Mouse (Mus musculus): ENCODE results near the gene Frem3. TPM values are rescaled to one million over a fixed set of nuclear protein-coding genes. Genes with fewer than 3 reads are reported as not detected.
A peak's percentile ranks its signal among the peaks of the same experiment; 100 is the strongest.

The Frem3 gene
- total and polyA plus RNA-seq, 2 experiments from 2014 or later: 0.14 to 0.23 TPM

DNA sequence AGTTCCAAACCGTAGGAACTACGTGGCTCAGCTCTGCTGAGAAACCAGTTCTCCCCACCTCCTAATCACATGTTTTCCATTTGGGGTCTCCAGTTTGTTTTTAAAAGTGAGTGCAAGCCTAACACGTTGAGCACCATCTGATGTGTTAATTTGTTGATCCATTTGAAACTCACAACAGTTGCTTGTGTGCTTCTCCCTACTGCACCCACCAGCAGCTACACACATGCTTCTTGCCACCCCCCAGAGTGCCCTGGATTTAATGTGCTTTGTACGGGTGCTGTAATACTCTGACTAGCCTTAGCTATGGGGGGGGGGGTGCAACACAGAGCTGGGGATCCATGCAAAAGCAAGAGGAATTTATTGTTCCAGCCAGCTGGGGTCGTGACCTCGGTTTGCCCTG is 36.5 kb downstream of the Frem3 start:
- Histone ChIP-seq H3K36me3 (ENCODE audit: insufficient read depth) (no peaks in the 10 kb centered on the region), H3K9ac (no peak overlapping the region), H3K4me3 (ENCODE audit: low read depth, low read length) (no peak overlapping the region), H3K4me2 (ENCODE audit: low read depth) (no peak overlapping the region), H3K27me3 (ENCODE audit: insufficient read depth, low read length) (no peaks in the 10 kb centered on the region), H3K27ac (ENCODE audit: low read depth, low read length) (no peak overlapping the region), H3K9me3 (ENCODE audit: low read length) (no peaks in the 10 kb centered on the region), H3K4me1 (ENCODE audit: insufficient read depth) (no peaks in the 10 kb centered on the region)
- ATAC-seq (peak; percentile 80), DNase-seq (peak; percentile 25)
- WGBS: 56% methylated on average over 6 of the region's 6 CpGs
- no peak for TF ChIP-seq CTCF (IDR thresholded peaks at IDR 0.05; ENCODE audit: low read depth)

DNA sequence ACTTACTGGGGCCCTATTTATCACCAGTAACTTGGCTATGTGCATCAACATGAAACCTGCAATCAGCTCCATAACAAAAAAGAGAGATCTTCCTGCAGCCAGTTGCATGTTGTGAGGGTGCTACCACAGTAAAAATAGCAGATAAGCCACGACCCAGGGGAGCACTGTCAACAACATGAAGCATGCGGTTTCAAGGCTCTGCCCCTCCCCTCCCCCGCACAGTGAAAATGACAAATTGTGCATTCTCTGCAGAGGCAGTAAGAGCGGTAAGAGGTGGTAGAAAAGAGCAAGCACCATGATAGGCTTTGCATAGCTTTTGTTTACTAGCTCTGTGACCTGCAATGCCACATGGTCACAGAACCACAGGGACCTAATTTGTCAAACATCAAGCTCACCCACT is 46.8 kb downstream of the Frem3 start:
- Histone ChIP-seq H3K27me3 (ENCODE audit: insufficient read depth, low read length) (no peaks in the 10 kb centered on the region), H3K36me3 (ENCODE audit: insufficient read depth) (no peaks in the 10 kb centered on the region), H3K9me3 (ENCODE audit: low read length) (no peaks in the 10 kb centered on the region), H3K27ac (ENCODE audit: low read depth, low read length) (no peak overlapping the region), H3K4me3 (ENCODE audit: low read depth, low read length) (no peak overlapping the region), H3K9ac (no peak overlapping the region), H3K4me2 (ENCODE audit: low read depth) (no peak overlapping the region), H3K4me1 (ENCODE audit: insufficient read depth) (no peaks in the 10 kb centered on the region)
- TF ChIP-seq CTCF (IDR thresholded peaks at IDR 0.05; ENCODE audit: low read depth): no peak
- ATAC-seq: no peak
- DNase-seq: no peak
- WGBS: 53% methylated on average over 4 of the region's 4 CpGs

DNA sequence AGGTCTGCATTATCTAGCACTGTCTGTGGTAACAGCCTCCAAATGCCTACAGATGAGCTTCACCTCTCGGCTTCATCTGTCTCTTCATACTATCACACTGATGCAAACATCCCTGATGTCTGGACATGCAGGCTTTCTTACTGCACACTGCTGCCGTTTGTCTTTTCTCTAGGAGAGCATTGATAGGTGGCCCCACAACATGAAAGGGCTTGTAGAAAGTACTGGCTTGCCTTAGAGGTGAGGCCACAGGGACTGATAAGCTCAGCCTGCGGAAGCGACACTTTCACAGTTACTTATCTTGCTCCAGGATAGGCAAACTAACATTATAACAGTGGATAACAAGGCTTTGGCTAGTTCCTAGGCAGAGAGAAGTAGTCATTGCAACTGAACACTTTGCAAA is 50.2 kb downstream of the Frem3 start:
- no peaks in the 10 kb centered on the region for H3K9me3 ChIP-seq (ENCODE audit: low read length)
- ATAC-seq (no peak), DNase-seq (no peak)
- no peak for TF ChIP-seq CTCF (IDR thresholded peaks at IDR 0.05; ENCODE audit: low read depth)
- no peak overlapping the region for H3K9ac ChIP-seq
- H3K27ac ChIP-seq (ENCODE audit: low read depth, low read length): no peak overlapping the region
- H3K4me1 ChIP-seq (ENCODE audit: insufficient read depth): no peaks in the 10 kb centered on the region
- H3K27me3 ChIP-seq (ENCODE audit: insufficient read depth, low read length): no peaks in the 10 kb centered on the region
- WGBS: 85% methylated on average over 4 of the region's 4 CpGs
- H3K4me2 ChIP-seq (ENCODE audit: low read depth): no peak overlapping the region
- no peak overlapping the region for H3K4me3 ChIP-seq (ENCODE audit: low read depth, low read length)
- H3K36me3 ChIP-seq (ENCODE audit: insufficient read depth): no peaks in the 10 kb centered on the region

DNA sequence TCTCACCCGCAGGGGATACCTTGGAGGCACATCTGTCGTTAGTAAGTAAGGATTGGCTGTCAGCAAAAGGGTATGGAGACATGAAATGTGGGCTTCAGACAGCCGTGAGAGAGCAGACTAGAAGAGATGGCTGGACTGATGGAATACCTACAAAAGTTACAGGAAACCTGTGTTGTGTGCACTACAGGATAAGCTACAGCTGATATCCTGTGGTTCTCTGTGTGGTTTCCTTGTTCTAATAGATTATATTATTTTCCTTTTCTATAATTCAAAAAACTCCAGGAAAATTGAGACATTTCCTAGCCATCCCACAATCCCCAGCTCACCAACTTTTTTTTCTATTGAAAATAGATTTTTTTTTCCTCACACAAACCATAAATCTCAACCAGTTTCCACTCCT is 52.6 kb downstream of the Frem3 start:
- H3K4me3 ChIP-seq (ENCODE audit: low read depth, low read length): no peak overlapping the region
- no peaks in the 10 kb centered on the region for H3K36me3 ChIP-seq (ENCODE audit: insufficient read depth)
- no peak for DNase-seq
- H3K9ac ChIP-seq: no peak overlapping the region
- no peak for ATAC-seq
- H3K27me3 ChIP-seq (ENCODE audit: insufficient read depth, low read length): no peaks in the 10 kb centered on the region
- no peak for TF ChIP-seq CTCF (IDR thresholded peaks at IDR 0.05; ENCODE audit: low read depth)
- no peaks in the 10 kb centered on the region for H3K9me3 ChIP-seq (ENCODE audit: low read length)
- H3K27ac ChIP-seq (ENCODE audit: low read depth, low read length): no peak overlapping the region
- H3K4me2 ChIP-seq (ENCODE audit: low read depth): no peak overlapping the region
- WGBS: 70% methylated on average over 3 of the region's 3 CpGs
- no peaks in the 10 kb centered on the region for H3K4me1 ChIP-seq (ENCODE audit: insufficient read depth)

DNA sequence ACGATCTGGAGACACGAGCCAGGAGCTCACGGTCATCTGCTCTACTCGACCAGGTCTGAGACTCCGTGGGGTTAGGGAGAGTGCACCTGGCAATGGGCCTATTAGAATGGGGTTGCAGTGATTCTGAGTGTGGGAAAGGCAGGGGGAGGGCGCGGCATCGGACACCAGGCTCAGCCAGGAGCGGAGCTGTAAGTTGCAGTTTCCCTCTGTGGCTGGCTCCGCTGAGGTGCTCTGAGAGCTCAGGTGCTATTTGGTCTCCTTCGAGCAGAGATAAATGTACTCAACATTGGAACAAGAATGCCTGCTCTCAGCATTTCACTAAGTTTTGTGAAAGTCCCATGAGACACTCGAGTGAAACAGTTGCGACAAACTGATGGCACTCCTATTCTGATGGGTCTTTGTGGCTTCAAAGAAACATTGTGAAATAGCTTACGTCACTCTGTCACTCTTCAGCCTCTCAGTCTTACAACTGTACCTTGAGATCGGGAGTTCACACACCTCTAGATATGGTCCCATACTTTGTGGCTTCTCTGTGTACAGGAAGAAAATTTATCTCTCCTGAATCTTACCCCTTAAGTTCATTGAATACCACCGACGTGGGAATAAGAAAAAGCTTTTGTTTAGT is 58.5 kb downstream of the Frem3 start:
- H3K27me3 ChIP-seq (ENCODE audit: insufficient read depth, low read length): no peaks in the 10 kb centered on the region
- no peaks in the 10 kb centered on the region for H3K36me3 ChIP-seq (ENCODE audit: insufficient read depth)
- H3K27ac ChIP-seq (ENCODE audit: low read depth, low read length): no peak overlapping the region
- WGBS: 80% methylated on average over 17 of the region's 17 CpGs
- no peak overlapping the region for H3K4me3 ChIP-seq (ENCODE audit: low read depth, low read length)
- H3K9ac ChIP-seq: no peak overlapping the region
- no peaks in the 10 kb centered on the region for H3K4me1 ChIP-seq (ENCODE audit: insufficient read depth)
- no peak overlapping the region for H3K4me2 ChIP-seq (ENCODE audit: low read depth)
- TF ChIP-seq CTCF (IDR thresholded peaks at IDR 0.05; ENCODE audit: low read depth): no peak
- DNase-seq (no peak), ATAC-seq (no peak)
- no peaks in the 10 kb centered on the region for H3K9me3 ChIP-seq (ENCODE audit: low read length)

DNA sequence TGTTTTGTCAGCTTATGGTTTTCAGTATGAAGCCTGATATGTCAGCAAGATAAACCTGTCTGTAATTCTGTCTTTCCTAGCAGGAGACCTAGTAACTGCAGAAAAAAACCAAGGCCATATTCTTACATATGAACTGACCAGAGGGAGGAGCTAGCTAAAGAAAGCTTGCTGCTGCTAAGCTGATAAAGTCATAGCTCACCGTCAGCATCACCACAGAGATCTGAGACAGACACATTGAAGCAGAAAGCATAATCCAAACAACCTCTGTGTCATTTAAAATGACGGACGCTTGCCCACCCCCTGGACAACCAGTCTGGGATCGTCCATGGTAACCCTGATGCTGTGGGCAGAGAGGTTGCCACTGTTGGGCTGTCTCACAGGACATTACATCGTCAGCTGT is 71.7 kb downstream of the Frem3 start:
- TF ChIP-seq CTCF (IDR thresholded peaks at IDR 0.05; ENCODE audit: low read depth): no peak
- no peak overlapping the region for H3K4me2 ChIP-seq (ENCODE audit: low read depth)
- H3K4me1 ChIP-seq (ENCODE audit: insufficient read depth): no peaks in the 10 kb centered on the region
- 80% methylated on average over 5 of the region's 5 CpGs for WGBS
- no peak overlapping the region for H3K27ac ChIP-seq (ENCODE audit: low read depth, low read length)
- H3K36me3 ChIP-seq (ENCODE audit: insufficient read depth): no peaks in the 10 kb centered on the region
- no peak overlapping the region for H3K9ac ChIP-seq
- DNase-seq: no peak
- H3K4me3 ChIP-seq (ENCODE audit: low read depth, low read length): no peak overlapping the region
- no peaks in the 10 kb centered on the region for H3K27me3 ChIP-seq (ENCODE audit: insufficient read depth, low read length)
- no peak for ATAC-seq
- H3K9me3 ChIP-seq (ENCODE audit: low read length): no peaks in the 10 kb centered on the region

DNA sequence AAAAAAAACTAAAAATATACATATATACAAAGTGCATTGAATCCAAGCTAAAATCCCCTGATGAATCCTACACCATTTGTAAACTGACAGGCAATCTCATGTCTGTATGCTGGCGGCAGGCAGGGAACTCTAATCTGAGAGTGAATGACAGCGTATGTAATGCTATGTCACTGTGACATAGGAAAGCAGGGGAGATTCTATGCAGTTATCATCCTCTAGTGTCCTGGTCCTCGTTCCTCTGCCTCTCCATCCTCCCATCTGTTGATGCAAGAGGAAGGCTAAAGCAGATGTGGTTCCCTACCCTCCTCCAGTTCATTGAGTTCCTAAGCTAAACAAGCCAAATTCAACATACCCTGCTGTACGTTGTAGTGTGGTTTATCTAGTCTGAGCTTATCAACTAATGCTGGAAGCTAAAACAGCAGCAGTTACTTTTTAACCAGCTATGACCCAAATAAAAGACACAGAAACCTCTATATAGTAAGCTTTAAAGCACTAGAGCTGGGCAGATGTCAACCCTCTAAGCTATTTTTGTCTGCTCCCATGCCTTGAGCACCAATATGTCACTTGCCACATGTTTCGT is 73.0 kb downstream of the Frem3 start:
- H3K36me3 ChIP-seq (ENCODE audit: insufficient read depth): no peaks in the 10 kb centered on the region
- no peak for TF ChIP-seq CTCF (IDR thresholded peaks at IDR 0.05; ENCODE audit: low read depth)
- H3K9me3 ChIP-seq (ENCODE audit: low read length): no peaks in the 10 kb centered on the region
- DNase-seq: no peak
- WGBS: 79% methylated on average over 5 of the region's 5 CpGs
- no peaks in the 10 kb centered on the region for H3K27me3 ChIP-seq (ENCODE audit: insufficient read depth, low read length)
- no peak overlapping the region for H3K4me2 ChIP-seq (ENCODE audit: low read depth)
- no peak overlapping the region for H3K9ac ChIP-seq
- H3K4me1 ChIP-seq (ENCODE audit: insufficient read depth): no peaks in the 10 kb centered on the region
- no peak for ATAC-seq
- H3K4me3 ChIP-seq (ENCODE audit: low read depth, low read length): no peak overlapping the region
- H3K27ac ChIP-seq (ENCODE audit: low read depth, low read length): no peak overlapping the region
